Mouse (Mus musculus) stomach, postnatal 0 days (tissue): Measurements from ENCODE around the gene Mia2.

ENCODE experiments used
- CTCF ChIP-seq: IDR thresholded peaks from 2 replicates; pipeline ENCODE4 v1.5.1; 2016; ENCODE audit warnings: antibody characterized with exemption, low read depth, mild to moderate bottlenecking, moderate library complexity
- EP300 ChIP-seq: optimal IDR thresholded peaks from 2 replicates; pipeline ENCODE3; 2016; ENCODE audit warnings: antibody characterized with exemption

- no peak for TF ChIP-seq CTCF
- TF ChIP-seq EP300: no peak
Measured at GRCm38 (mm10) chr12:59104771-59105170, 9.2 kb downstream of the Mia2 start.
